Comparison of ENCODE assay signal across 8 mouse cellular contexts in the genomic region with DNA sequence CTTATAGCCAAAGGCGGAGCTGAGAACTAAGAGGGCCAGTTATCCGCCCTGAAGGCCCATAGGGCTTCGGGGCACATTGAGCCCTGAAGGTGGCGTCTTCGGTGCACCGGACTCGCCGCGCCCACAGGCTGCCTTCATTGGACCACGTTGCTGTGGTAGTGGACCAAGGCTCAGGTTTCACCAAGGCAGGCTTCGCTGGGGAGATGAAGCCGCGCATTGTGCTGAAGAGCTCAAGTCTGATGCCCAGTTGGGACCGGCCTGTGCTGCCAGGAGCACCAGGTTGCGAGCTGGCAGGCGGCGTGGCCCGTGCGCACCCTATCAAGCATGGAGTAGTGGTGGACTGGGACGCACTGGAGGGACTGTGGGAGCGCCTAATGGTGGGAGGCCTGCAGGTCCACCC. TPM values are rescaled to one million over a fixed set of nuclear protein-coding genes. Genes with fewer than 3 reads are reported as not detected.
A peak's percentile ranks its signal among the peaks of the same experiment; 100 is the strongest.
DNase-seq lines count a peak whose midpoint lies in the region; ATAC-seq and TF ChIP-seq lines count a peak whose summit lies in the region.

No protein-coding gene starts in this region.

- 21% methylated on average over 21 of the region's 21 CpGs for WGBS in heart, embryonic 11.5 days (ENCODE audit: insufficient replicate concordance)
- 32% methylated on average over 21 of the region's 21 CpGs for WGBS in heart, postnatal 0 days

- peaks cover 12% of the 10 kb centered on the region; the same call in 1 of the 2 replicates for H3K4me1 ChIP-seq in heart, embryonic 11.5 days (ENCODE audit: control insufficient read depth, insufficient read depth, low read length)
- H3K4me1 ChIP-seq in heart, postnatal 0 days (ENCODE audit: control insufficient read depth, insufficient read depth) = peaks cover 20% of the 10 kb centered on the region

- H3K27me3 ChIP-seq in heart, embryonic 11.5 days (ENCODE audit: control insufficient read depth, insufficient read depth, low read length) = peaks cover 28% of the 10 kb centered on the region
- peaks cover 20% of the 10 kb centered on the region for H3K27me3 ChIP-seq in heart, postnatal 0 days (ENCODE audit: control insufficient read depth, insufficient read depth, low read length)

- ATAC-seq in heart, embryonic 11.5 days (replicated peaks; ENCODE audit: insufficient number of reproducible peaks, low FRiP score, low TSS enrichment) = no peak
- ATAC-seq in heart, postnatal 0 days (ENCODE audit: insufficient read depth, low read depth) = 0 out of 2 replicates have a peak, but pooled peaks have one; percentile 0
- ATAC-seq in megakaryocyte-erythroid progenitor cell, adult 5-6 weeks (replicated peaks; ENCODE audit: low FRiP score, low TSS enrichment, poor library complexity, severe bottlenecking) = peak; percentile 25

- H3K36me3 ChIP-seq in heart, embryonic 11.5 days (ENCODE audit: control insufficient read depth, insufficient read depth, low read length) = no peaks in the 10 kb centered on the region
- no peaks in the 10 kb centered on the region for H3K36me3 ChIP-seq in heart, postnatal 0 days (replicated peaks; ENCODE audit: control insufficient read depth, insufficient read depth, low read length)

- H3K27ac ChIP-seq in heart, embryonic 11.5 days (ENCODE audit: low read depth, low read length) = no peak overlapping the region
- H3K27ac ChIP-seq in heart, postnatal 0 days (ENCODE audit: low read depth) = no peak overlapping the region

- intact Hi-C loops in heart, postnatal 36 days (cut with DNase I) = loop anchor here (2.0 kb wide), 1 partner anchor 63 kb away; no protein-coding TSS in a partner anchor
- intact Hi-C loops in gastrocnemius, postnatal 14 days (cut with DNase I; ENCODE audit: low total_unique reads) = loop anchor here (5.0 kb wide), 1 partner anchor 60 kb away; a partner anchor contains a TSS

- peak overlapping the region; percentile 20 for H3K4me3 ChIP-seq in heart, embryonic 11.5 days (ENCODE audit: low read depth, low read length)
- H3K4me3 ChIP-seq in heart, postnatal 0 days (ENCODE audit: low read depth, low read length) = peak overlapping the region; percentile 34; the same call in 1 of the 2 replicates

- TF ChIP-seq EP300 in heart, postnatal 0 days (IDR thresholded peaks at IDR 0.05; ENCODE audit: low read depth) = no peak

- H3K9me3 ChIP-seq in heart, embryonic 11.5 days (replicated peaks; ENCODE audit: control insufficient read depth, low read length) = no peaks in the 10 kb centered on the region
- no peaks in the 10 kb centered on the region for H3K9me3 ChIP-seq in heart, postnatal 0 days (replicated peaks; ENCODE audit: control insufficient read depth, low read length)

- H3K9ac ChIP-seq in heart, embryonic 11.5 days (ENCODE audit: low read depth, low read length) = no peak overlapping the region
- 0 out of 2 replicates have a peak overlapping the region, but pooled peaks have one; percentile 27 for H3K9ac ChIP-seq in heart, postnatal 0 days (replicated peaks; ENCODE audit: low read depth, low read length)

- H3K4me2 ChIP-seq in heart, embryonic 11.5 days = peak overlapping the region; percentile 60
- peak overlapping the region; percentile 57 for H3K4me2 ChIP-seq in heart, postnatal 0 days (ENCODE audit: low read depth, low read length)

- no peak for TF ChIP-seq CTCF in heart, postnatal 0 days (IDR thresholded peaks at IDR 0.05; ENCODE audit: low read depth)

- no peak for DNase-seq in heart, postnatal 36 days
- peak; percentile 62 for DNase-seq in ZHBTc4 (ENCODE audit: low read depth, low spot score)
- no peak for DNase-seq in heart, postnatal 0 days (ENCODE audit: low spot score)
- no peak for DNase-seq in natural killer cell, adult 2 months (ENCODE audit: low spot score in 2 of 2)
- no peak for DNase-seq in urinary bladder, postnatal 36 days (ENCODE audit: low spot score in 2 of 2)
- no peak for DNase-seq in gastrocnemius, postnatal 14 days

RNA-seq across cellular contexts. Expression of a gene that starts 0.4 kb away (rescaled TPM):
- not detected in 2 replicates for polyA plus RNA-seq in heart, embryonic 11.5 days (2014; fragmentation: Nextera tagmentation; extraction: Ambion mirVana)
- not detected for total RNA-seq in heart, postnatal 36 days (2021)
- total RNA-seq in heart, postnatal 0 days (2014; rRNA removed; ENCODE audit: low replicate concordance) = 0.23 TPM in 1 of 2 replicates, not detected in the other
- polyA plus RNA-seq in heart, postnatal 0 days (2015; fragmentation: Nextera tagmentation; extraction: Ambion mirVana) = not detected in 2 replicates
- not detected in 2 replicates for total RNA-seq in megakaryocyte-erythroid progenitor cell, adult 5-6 weeks (2014; fragmentation: Nextera tagmentation)
- not detected in 2 replicates for total RNA-seq in megakaryocyte-erythroid progenitor cell, adult 5-6 weeks (2017)
- total RNA-seq in gastrocnemius, postnatal 14 days (2021) = not detected

RNA-seq across cellular contexts. Expression of a gene that starts 5.0 kb away (rescaled TPM):
- 0.89 and 1.4 TPM in 2 replicates for polyA plus RNA-seq in heart, embryonic 11.5 days (2014; fragmentation: Nextera tagmentation; extraction: Ambion mirVana)
- total RNA-seq in heart, postnatal 36 days (2021) = not detected
- 2.0 TPM in 1 of 2 replicates, not detected in the other for total RNA-seq in heart, postnatal 0 days (2014; rRNA removed; ENCODE audit: low replicate concordance)
- polyA plus RNA-seq in heart, postnatal 0 days (2015; fragmentation: Nextera tagmentation; extraction: Ambion mirVana) = 0.70 and 1.1 TPM in 2 replicates
- total RNA-seq in megakaryocyte-erythroid progenitor cell, adult 5-6 weeks (2014; fragmentation: Nextera tagmentation) = not detected in 2 replicates
- not detected in 2 replicates for total RNA-seq in megakaryocyte-erythroid progenitor cell, adult 5-6 weeks (2017)
- total RNA-seq in gastrocnemius, postnatal 14 days (2021) = under 1 TPM in 1 of 2 experiments, not detected in 1; 0.31 TPM

RNA-seq across cellular contexts. Expression of a gene that starts 6.8 kb away (rescaled TPM):
- polyA plus RNA-seq in heart, embryonic 11.5 days (2014; fragmentation: Nextera tagmentation; extraction: Ambion mirVana) = 1.2 and 1.4 TPM in 2 replicates
- under 1 TPM; 0.14 to 0.47 TPM for total RNA-seq in heart, postnatal 36 days (2021)
- total RNA-seq in heart, postnatal 0 days (2014; rRNA removed; ENCODE audit: low replicate concordance) = 2.8 and 3.9 TPM in 2 replicates
- polyA plus RNA-seq in heart, postnatal 0 days (2015; fragmentation: Nextera tagmentation; extraction: Ambion mirVana) = 1.3 and 2.0 TPM in 2 replicates
- total RNA-seq in megakaryocyte-erythroid progenitor cell, adult 5-6 weeks (2014; fragmentation: Nextera tagmentation) = 3.1 and 6.1 TPM in 2 replicates
- 0.09 and 1.8 TPM in 2 replicates for total RNA-seq in megakaryocyte-erythroid progenitor cell, adult 5-6 weeks (2017)
- 1 to 10 TPM; 1.1 to 1.2 TPM for total RNA-seq in gastrocnemius, postnatal 14 days (2021)

RNA-seq across cellular contexts. Expression of a gene that starts 17.8 kb away (rescaled TPM):
- polyA plus RNA-seq in heart, embryonic 11.5 days (2014; fragmentation: Nextera tagmentation; extraction: Ambion mirVana) = 6.5 and 7.8 TPM in 2 replicates
- total RNA-seq in heart, postnatal 36 days (2021) = under 1 TPM; 0.61 to 0.73 TPM
- total RNA-seq in heart, postnatal 0 days (2014; rRNA removed; ENCODE audit: low replicate concordance) = 8.4 and 11.0 TPM in 2 replicates
- polyA plus RNA-seq in heart, postnatal 0 days (2015; fragmentation: Nextera tagmentation; extraction: Ambion mirVana) = 6.1 and 6.4 TPM in 2 replicates
- 25.3 and 26.1 TPM in 2 replicates for total RNA-seq in megakaryocyte-erythroid progenitor cell, adult 5-6 weeks (2014; fragmentation: Nextera tagmentation)
- 7.0 and 7.8 TPM in 2 replicates for total RNA-seq in megakaryocyte-erythroid progenitor cell, adult 5-6 weeks (2017)
- 1 to 10 TPM; 2.5 to 3.1 TPM for total RNA-seq in gastrocnemius, postnatal 14 days (2021)

RNA-seq across cellular contexts. Expression of a gene that starts 51.6 kb away (rescaled TPM):
- polyA plus RNA-seq in heart, embryonic 11.5 days (2014; fragmentation: Nextera tagmentation; extraction: Ambion mirVana) = 21.4 and 23.5 TPM in 2 replicates
- total RNA-seq in heart, postnatal 36 days (2021) = 10 to 100 TPM; 27.8 to 28.3 TPM
- total RNA-seq in heart, postnatal 0 days (2014; rRNA removed; ENCODE audit: low replicate concordance) = 29.4 and 97.5 TPM in 2 replicates
- 40.0 and 42.7 TPM in 2 replicates for polyA plus RNA-seq in heart, postnatal 0 days (2015; fragmentation: Nextera tagmentation; extraction: Ambion mirVana)
- 17.3 and 18.1 TPM in 2 replicates for total RNA-seq in megakaryocyte-erythroid progenitor cell, adult 5-6 weeks (2014; fragmentation: Nextera tagmentation)
- 9.1 and 12.4 TPM in 2 replicates for total RNA-seq in megakaryocyte-erythroid progenitor cell, adult 5-6 weeks (2017)
- 10 to 100 TPM; 14.1 to 14.9 TPM for total RNA-seq in gastrocnemius, postnatal 14 days (2021)
